Mouse (Mus musculus): ENCODE results near the gene Fgfr3.
A peak's percentile ranks its signal among the peaks of the same experiment; 100 is the strongest.

The Fgfr3 gene

DNA sequence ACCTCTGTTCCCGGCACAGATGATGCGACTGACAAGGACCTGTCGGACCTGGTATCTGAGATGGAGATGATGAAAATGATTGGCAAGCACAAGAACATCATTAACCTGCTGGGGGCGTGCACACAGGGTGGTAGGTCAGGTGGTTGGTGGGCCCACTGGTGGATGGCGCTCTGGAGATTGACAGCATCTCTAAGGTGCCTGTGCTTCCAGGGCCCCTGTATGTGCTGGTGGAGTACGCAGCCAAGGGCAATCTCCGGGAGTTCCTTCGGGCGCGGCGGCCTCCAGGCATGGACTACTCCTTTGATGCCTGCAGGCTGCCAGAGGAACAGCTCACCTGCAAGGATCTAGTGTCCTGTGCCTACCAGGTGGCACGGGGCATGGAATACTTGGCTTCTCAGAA is 12.4 kb downstream of the Fgfr3 start:
- no peak for DNase-seq

DNA sequence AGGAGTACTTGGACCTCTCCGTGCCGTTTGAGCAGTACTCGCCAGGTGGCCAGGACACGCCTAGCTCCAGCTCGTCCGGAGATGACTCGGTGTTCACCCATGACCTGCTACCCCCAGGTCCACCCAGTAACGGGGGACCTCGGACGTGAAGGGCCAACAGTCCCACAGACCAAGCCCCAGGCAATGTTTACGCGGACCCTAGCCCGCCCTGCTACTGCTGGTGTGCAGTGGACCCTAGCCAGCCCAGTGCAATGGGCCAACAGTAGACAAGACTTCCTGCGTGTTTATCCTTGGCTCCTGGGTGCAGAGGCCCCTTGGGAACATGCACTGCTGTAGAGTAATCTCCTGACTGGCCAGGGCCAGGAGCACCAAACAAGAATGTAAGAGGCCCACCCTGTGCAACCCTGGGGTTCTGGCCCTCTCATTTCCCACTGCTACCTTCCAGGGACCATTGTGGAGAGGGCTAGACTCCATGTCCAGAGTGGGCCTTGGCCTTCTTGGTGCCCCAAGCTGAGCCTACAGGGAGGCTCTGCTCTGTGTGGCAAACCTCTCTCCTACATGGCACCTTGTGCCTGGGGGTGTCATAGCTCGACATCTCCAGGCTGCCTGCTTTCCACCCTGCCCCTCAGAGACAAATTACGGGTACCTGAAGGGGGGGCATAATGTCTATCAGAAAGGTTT is 14.1 kb downstream of the Fgfr3 start:
- DNase-seq, result no peak

DNA sequence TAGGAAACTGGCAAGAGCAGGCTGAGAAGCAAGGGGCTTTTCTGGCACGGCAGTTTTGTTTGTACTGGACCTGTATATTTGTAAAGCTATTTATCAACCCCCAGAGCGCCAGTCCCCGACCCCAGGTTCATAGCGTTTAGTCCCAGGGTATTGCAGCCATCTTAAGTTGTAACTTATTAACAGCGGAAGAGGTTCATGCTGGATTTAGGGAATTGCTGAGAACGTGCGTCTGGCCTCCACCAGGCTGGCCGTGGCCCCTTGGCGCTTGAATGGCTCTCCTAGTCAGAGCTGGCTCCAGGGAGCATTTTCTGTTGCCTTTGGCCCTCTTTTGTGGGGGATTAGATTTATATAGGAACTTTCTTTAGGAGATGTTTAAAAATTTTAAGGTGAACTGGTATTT is 14.8 kb downstream of the Fgfr3 start:
- DNase-seq, result no peak

DNA sequence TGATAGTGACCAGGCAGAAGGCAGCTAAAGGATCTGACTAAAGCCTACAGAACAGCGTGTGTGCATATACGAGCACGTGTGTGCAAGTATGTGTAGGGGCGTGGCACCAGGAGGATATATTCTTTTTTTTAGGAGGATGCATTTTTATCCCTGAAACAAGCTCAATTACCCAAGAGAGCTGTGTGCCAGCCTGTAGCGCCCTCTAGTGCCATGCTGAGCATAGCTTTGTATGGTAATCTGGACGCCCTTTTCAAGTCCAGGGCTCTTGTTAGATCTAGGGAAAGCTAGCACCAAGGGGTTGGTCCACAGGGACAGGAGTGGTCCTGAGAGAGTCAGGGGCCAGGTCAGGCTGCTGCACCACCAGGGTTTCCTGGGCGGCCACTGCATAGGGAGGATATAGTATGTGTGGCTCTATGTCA is 16.4 kb downstream of the Fgfr3 start:
- peak; percentile 64 for DNase-seq

DNA sequence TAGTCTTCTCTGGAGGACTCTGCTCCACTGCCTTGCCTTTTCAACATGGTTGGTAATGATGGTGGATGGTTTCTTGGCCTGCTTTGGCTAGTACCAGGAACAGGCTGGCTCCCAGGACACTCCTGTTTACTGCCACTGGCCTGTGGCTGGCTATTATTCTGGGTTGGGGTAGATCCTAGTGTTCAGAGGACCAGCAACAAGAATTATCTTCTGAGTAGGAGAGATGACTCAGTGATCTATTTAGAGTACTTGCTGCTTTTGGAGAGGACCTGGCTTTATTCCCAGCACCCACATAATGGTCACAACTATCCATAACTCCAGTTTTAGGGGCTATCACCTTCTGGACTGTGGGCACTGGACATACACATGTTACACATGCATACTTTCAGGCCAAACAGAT is 16.9 kb downstream of the Fgfr3 start:
- DNase-seq, result no peak

DNA sequence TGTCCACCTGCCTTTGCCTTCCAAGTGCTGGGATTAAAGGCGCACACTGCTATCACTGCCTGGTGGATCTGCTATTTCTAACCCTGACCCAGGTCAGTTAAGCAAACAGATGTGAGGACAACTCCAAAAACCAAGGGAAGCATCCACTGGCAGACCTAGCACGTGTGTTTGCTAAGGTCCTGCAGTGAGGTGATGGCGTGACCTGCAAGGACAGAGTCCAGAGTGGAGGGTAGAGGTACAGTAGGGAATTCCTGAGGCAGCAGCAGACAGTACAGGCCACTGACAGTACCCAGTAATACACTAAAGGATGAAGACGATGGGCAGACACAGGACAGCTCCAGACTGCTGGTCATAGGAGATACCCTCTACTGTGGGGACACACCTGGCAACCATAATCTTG is 19.1 kb downstream of the Fgfr3 start:
- DNase-seq, result no peak

DNA sequence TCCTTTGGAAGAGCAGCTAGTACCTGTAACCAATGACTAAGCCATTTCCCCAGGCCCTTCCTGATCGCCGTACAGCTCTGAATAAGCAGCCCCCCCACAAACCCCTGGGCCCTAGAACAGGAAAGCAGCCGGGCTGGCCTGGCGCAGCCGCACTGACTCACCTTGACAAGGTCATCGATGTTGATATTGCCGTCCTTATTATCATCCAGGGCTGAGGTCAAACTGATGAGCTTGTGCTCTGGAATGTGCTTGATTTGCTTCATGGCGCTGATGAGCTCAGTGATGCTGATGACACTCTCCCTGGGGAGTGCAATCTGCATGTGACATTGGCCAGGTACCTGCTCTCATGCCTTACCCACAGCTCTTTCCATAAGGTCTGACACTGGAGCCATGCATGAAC is 22.0 kb downstream of the Fgfr3 start:
- DNase-seq, result no peak

DNA sequence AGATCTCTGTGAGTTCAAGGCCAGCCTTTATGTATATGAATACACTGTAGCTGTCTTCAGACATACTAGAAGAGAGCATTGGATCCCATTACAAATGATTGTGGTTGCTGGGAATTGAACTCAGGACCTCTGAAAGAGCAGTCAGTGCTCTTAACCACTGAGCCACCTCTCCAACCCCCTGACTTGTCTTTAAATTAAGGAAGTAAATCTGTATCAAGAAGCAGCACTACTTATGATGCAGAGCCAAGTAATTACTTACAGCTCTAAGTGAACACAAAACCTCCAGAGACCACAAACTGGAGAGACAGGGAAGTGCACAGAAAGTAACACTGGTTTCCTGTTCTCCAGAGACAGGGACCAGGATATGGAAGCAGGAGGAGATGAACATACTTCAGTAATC is 55.7 kb downstream of the Fgfr3 start:
- no peak for DNase-seq

DNA sequence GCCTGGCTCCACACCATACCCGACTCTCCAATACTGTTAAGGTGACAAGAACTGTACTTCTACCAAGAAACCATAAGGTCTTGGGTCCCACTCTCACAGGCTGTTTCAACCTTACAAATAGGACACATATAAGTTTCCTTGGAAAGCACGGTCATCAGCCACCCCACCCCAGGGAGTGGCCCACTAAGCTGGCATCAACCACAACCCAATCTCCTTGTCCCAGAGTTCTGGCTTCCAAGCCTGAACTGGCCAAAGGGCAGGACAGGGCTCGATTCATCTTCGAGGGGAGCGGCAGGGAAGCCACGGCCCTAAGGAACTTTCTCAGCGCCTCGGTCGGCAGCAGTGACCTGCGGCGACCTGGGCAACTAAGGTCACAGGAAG is 60.5 kb downstream of the Fgfr3 start:
- DNase-seq, result no peak

DNA sequence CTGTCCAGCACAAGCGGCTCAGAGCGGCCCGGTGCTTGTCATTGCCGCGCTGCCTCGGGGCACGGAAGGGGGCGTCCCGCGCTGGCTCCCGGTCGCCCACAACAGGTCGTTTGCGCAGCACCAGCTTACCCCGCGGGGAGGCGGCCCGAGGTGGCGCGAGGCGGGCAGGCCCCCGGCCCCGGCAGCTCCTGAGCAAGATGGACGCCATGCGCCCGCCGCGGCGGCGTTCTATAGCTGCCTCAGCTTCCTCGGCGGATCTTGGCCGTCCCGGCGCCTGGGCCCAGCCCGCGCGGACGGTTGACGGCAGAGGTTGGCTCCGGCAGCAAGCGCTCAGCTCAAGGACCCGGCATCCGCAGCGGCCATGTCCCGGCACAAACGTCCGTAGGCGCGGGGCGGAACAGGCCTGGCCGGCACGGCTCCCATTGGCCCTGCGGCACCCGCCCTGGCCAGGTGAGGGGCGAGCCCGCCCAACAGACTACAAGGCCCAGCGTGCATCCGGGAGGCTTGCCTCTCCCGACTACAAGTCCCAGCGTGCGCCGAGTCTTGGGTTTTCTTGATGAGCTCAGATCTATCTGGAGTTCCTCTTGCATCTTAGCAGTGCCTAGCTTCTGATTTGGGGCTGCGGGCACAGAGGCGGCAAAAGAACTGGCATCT is 61.0 kb downstream of the Fgfr3 start, which contains the start of gene Letm1:
TSS of gene Letm1 (minus strand) at position 473 of the 654 bp plus-strand sequence.
- DNase-seq, result peak; percentile 98

DNA sequence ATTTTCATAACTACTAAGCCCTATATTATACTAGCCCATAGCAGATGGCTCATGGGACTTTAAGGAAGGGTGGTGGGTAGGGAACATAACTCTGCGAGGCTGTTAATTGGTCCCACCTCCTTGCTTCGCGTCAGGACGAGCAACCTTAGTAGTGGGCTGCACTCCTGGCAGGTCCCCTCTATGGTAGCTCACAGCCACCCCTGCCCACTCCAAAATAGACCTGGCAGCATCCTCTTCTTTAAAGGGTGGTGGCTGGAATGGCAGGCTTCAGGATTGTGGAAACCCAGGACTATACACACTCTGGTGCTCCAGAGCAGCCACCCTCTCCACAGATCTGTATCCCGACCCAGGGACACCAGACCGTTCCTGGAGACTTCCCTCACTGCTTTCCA is 61.5 kb downstream of the Fgfr3 start:
- no peak for DNase-seq
